Mouse (Mus musculus): ENCODE results near the gene Styk1.

Styk1 gene

DNA sequence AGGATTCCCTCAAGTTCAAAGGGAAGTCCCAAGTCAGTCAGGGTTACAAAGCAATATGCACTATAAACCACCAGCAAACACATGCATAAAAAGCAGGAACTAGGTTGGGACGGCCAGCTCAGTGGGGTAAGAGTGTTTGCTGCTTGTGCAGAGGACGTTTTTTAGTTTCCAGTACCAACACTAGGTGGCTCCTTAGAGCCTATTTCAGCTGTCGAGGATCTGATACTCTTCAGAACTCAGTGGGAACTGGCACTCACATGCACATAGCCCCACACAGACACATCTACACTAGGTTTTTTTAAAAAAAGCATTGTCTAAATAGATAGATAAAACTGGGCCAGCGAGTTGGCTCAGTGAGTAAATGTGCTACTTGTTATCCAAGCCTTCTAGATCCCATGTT, 13.7 kb upstream of the Styk1 start:
- DNase-seq: peak in 1 of 2 experiments; percentile 39

DNA sequence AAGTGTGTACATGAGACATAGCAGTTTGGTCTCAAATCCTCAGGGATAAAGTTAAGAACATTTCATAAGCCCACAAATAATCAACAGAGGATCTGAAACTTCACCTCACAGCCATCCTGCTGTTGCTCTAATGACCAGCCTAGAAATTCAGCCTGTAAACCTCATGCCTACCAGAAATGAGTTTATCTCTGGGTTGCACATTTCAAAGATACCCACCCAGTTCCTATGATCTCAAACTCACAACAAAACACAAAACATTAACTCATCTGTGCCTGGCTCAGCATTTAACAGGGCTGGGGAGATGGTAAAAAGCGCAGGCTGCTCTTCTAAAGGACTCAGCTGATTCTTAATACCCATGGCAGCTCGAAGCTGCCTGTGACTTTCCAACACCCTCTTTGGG, 11.0 kb upstream of the Styk1 start:
- DNase-seq: no peak

- no peak for DNase-seq
Measured at GRCm38 (mm10) chr6:131362987-131363765, 9.8 kb upstream of the Styk1 start.

GRCm38 (mm10) chr6:131360693-131361092, 7.3 kb upstream of the Styk1 start:
- peak in 1 of 2 experiments; percentile 13 for DNase-seq

- no peak for DNase-seq
Measured at GRCm38 (mm10) chr6:131359543-131359942, 6.1 kb upstream of the Styk1 start.

- no peak for DNase-seq
Measured at GRCm38 (mm10) chr6:131354913-131355312, 1.5 kb upstream of the Styk1 start.

DNA sequence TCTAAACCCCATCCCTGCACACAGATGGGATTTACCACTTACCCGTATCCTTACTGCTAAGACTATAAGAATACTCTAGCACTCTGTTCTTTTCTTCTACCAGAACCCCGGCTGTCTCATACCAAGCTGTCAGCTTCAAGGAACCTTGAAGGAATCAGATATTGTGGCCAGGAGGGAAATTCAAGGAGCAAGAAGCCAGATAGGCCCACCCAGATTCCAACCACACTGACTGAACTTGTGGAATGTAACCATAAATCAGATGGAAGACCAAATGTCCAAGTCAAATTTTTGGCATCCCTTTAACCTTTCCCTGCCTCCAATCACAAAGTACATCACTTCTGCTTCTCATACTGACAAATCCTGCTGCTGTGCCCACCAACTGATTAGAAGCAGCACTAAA, 6.4 kb downstream of the Styk1 start:
- no peak for DNase-seq

GRCm38 (mm10) chr6:131344346-131344745, 9.1 kb downstream of the Styk1 start:
- no peak for DNase-seq

GRCm38 (mm10) chr6:131340082-131340481, 13.3 kb downstream of the Styk1 start:
- no peak for DNase-seq

- DNase-seq: no peak
Measured at GRCm38 (mm10) chr6:131339309-131339708, 14.1 kb downstream of the Styk1 start.

GRCm38 (mm10) chr6:131338787-131339186, 14.6 kb downstream of the Styk1 start:
- DNase-seq: no peak

GRCm38 (mm10) chr6:131327076-131327475, 26.3 kb downstream of the Styk1 start:
- DNase-seq: no peak

GRCm38 (mm10) chr6:131321854-131322639, 31.4 kb downstream of the Styk1 start:
- DNase-seq: no peak

- no peak for DNase-seq
Measured at GRCm38 (mm10) chr6:131316155-131317101, 37.0 kb downstream of the Styk1 start.

- no peak for DNase-seq
Measured at GRCm38 (mm10) chr6:131308031-131308430, 45.4 kb downstream of the Styk1 start.

- no peak for DNase-seq
Measured at GRCm38 (mm10) chr6:131304776-131305175, 48.6 kb downstream of the Styk1 start.

GRCm38 (mm10) chr6:131298531-131298930, 54.9 kb downstream of the Styk1 start:
- DNase-seq: no peak

GRCm38 (mm10) chr6:131294435-131295112, 58.8 kb downstream of the Styk1 start:
- no peak for DNase-seq

DNA sequence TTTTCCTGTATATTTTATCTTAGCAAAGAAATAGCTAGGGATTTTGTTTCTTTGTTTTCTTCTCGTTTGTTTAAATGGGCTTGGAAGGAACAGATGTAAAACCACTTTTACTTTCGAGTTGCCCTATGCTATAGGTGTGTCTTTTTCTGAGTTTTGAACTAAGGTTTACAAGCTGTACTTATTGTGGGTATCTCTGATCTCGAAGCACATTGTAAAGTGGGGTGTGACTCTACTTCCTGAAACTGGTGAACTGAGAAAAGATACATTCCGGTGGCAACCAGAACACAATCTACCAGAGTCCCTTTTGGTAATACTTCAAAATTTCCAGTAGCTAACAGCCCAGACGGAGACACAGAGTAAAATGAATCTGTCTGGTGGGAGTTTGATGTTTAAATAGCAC, 59.5 kb downstream of the Styk1 start:
- DNase-seq: no peak

DNA sequence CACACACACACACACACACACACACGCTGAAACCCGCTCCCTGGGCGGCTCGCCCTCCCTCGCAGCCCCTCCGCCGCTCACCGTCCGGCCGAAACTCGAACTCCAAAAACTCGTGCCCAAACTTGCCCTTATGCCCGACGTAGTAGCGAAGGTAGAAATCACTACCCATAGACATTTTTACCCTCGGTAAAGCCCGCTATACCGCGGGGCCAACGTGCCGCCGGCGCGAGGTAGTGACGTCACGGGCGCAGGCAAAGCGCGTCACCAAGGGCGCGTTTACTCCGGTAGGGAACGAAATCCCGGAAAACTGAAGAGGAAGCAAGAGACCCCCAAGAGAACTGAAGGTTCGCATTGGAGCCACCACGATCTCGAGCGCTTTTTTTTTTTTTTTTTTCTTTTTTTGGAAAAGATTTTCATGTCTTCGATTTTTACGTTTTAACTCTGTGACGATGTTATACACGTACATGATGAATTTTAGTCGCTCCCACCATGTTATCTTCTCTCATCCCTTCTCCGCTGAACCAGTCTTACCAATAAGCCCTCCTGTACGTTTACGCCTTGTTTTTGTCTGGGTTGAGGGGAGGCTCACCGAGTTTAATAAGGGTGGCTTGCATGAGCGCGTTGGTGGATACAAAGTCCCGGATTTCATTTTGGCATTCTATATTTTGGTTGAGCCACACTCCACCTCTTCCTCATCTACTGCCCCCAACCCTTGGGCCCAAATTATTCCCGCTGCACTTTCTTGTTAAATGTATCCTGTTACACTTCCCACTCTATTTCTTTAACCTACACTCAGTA, 60.2 kb downstream of the Styk1 start, which contains the start of gene Magohb:
TSS of gene Magohb (minus strand) at position 254 of the 798 bp plus-strand sequence.
- DNase-seq: peak; percentile 92 to 95

DNA sequence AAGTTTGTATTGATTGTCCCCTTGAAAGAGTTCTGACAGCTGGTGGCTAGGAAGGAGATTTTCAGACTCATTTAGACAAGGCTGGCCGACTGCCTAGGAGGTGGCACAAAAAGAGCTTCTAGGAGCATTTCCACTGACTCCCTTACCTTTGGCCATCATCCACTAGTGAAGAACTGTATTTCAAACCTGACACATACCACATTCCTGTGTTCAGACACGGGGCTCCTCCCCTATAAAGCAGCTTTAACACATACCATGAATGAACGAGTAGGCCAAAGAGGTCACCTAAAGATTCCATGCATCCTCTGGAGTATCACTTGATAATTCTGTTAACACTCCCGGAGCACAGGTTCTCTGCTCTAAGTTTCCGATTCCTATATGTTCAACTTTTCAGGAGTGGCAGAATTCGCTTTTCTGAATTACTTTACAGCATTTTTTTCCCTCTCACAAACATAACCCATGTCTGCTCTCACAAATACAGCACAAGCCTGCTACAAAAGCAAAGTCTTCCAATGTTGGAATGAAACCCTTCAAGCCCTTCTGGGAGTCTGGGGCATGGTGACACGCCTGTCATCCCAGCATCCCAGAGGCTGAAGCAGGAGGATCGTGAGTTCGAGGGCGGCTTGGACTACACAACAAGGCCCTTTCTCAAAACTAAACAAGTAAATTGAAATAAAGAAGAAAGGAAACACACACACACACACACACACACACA, 61.0 kb downstream of the Styk1 start:
- peak; percentile 6 to 57 for DNase-seq

Measured in cerebellum, postnatal 25 days (tissue).